Mouse (Mus musculus): Measurements from ENCODE around the gene Alkbh8. TPM values are rescaled to one million over a fixed set of nuclear protein-coding genes. Genes with fewer than 3 reads are reported as not detected.
"Not testable (repeated sequence)": the region's sequence is repeated elsewhere in the genome, so short reads cannot be mapped to it uniquely, and the experiment has no call there.

Alkbh8 gene
- 25.6 and 30.0 TPM in 2 replicates for polyA plus RNA-seq (2014; fragmentation: Nextera tagmentation; extraction: Ambion mirVana)

- Histone ChIP-seq H3K27ac (ENCODE audit: low read depth) (peak within 1 kb of the TSS; percentile 70), H3K4me2 (ENCODE audit: low read length) (peak within 1 kb of the TSS; percentile 59), H3K36me3 (ENCODE audit: control insufficient read depth, insufficient read depth, low read length) (peaks cover 15% of the 10 kb centered on the region), H3K27me3 (replicated peaks; ENCODE audit: control insufficient read depth, insufficient read depth, low read length) (no peaks in the 10 kb centered on the region), H3K9ac (ENCODE audit: low read length) (peak within 1 kb of the TSS; percentile 71), H3K9me3 (ENCODE audit: control insufficient read depth, low read length) (no peaks in the 10 kb centered on the region), H3K4me1 (replicated peaks; ENCODE audit: control insufficient read depth, insufficient read depth, low read length) (peaks cover 5% of the 10 kb centered on the region; the same call in 1 of the 2 replicates), H3K4me3 (ENCODE audit: low read depth, low read length) (peak within 1 kb of the TSS; percentile 85)
- ATAC-seq (replicated peaks; ENCODE audit: low FRiP score, low TSS enrichment, low read depth), result peak; percentile 97
- 8% methylated on average over 20 of the region's 20 CpGs for WGBS
- DNase-seq (ENCODE audit: low spot score), result peak; percentile 88
Observed at GRCm38 (mm10) chr9:3334962-3335767, at the start of gene Alkbh8. Gene Alkbh8, plus strand, starts transcription at chr9:3335140.

- no peaks in the 10 kb centered on the region for H3K4me1 ChIP-seq (replicated peaks; ENCODE audit: control insufficient read depth, insufficient read depth, low read length)
- H3K9ac ChIP-seq (ENCODE audit: low read length), result no peak overlapping the region
- ATAC-seq (replicated peaks; ENCODE audit: low FRiP score, low TSS enrichment, low read depth) (no peak), DNase-seq (ENCODE audit: low spot score) (no peak)
- H3K9me3 ChIP-seq (ENCODE audit: control insufficient read depth, low read length), result no peaks in the 10 kb centered on the region
- H3K27me3 ChIP-seq (replicated peaks; ENCODE audit: control insufficient read depth, insufficient read depth, low read length), result no peaks in the 10 kb centered on the region
- no peak overlapping the region for H3K27ac ChIP-seq (ENCODE audit: low read depth)
- no peak overlapping the region for H3K4me2 ChIP-seq (ENCODE audit: low read length)
- H3K36me3 ChIP-seq (ENCODE audit: control insufficient read depth, insufficient read depth, low read length), result no peaks in the 10 kb centered on the region
- no peak overlapping the region for H3K4me3 ChIP-seq (ENCODE audit: low read depth, low read length)
Observed at GRCm38 (mm10) chr9:3309292-3309836, 25.6 kb upstream of the Alkbh8 start.

- Histone ChIP-seq H3K36me3 (ENCODE audit: control insufficient read depth, insufficient read depth, low read length) (no peaks in the 10 kb centered on the region), H3K4me3 (ENCODE audit: low read depth, low read length) (no peak overlapping the region), H3K9ac (ENCODE audit: low read length) (no peak overlapping the region), H3K9me3 (ENCODE audit: control insufficient read depth, low read length) (no peaks in the 10 kb centered on the region), H3K27ac (ENCODE audit: low read depth) (no peak overlapping the region), H3K4me2 (ENCODE audit: low read length) (no peak overlapping the region), H3K4me1 (replicated peaks; ENCODE audit: control insufficient read depth, insufficient read depth, low read length) (no peaks in the 10 kb centered on the region), H3K27me3 (replicated peaks; ENCODE audit: control insufficient read depth, insufficient read depth, low read length) (no peaks in the 10 kb centered on the region)
- DNase-seq (ENCODE audit: low spot score) (no peak), ATAC-seq (replicated peaks; ENCODE audit: low FRiP score, low TSS enrichment, low read depth) (no peak; the same call in 1 of the 2 replicates)
- 83% methylated on average over 2 of the region's 2 CpGs for WGBS
Observed at GRCm38 (mm10) chr9:3310016-3310415, 24.9 kb upstream of the Alkbh8 start.

- not testable (repeated sequence) for H3K27ac ChIP-seq (ENCODE audit: low read depth); H3K36me3 ChIP-seq (ENCODE audit: control insufficient read depth, insufficient read depth, low read length); DNase-seq (ENCODE audit: low spot score); H3K4me1 ChIP-seq (replicated peaks; ENCODE audit: control insufficient read depth, insufficient read depth, low read length); H3K27me3 ChIP-seq (replicated peaks; ENCODE audit: control insufficient read depth, insufficient read depth, low read length); H3K9me3 ChIP-seq (ENCODE audit: control insufficient read depth, low read length); H3K9ac ChIP-seq (ENCODE audit: low read length); H3K4me2 ChIP-seq (ENCODE audit: low read length); H3K4me3 ChIP-seq (ENCODE audit: low read depth, low read length)
- peak; percentile 66; the same call in 1 of the 2 replicates for ATAC-seq (replicated peaks; ENCODE audit: low FRiP score, low TSS enrichment, low read depth)
- 46% methylated on average over 9 of the region's 9 CpGs for WGBS
Observed at GRCm38 (mm10) chr9:3327342-3328053, 7.4 kb upstream of the Alkbh8 start.

- WGBS, result 37% methylated on average over 3 of the region's 3 CpGs
- DNase-seq (ENCODE audit: low spot score) (no peak), ATAC-seq (replicated peaks; ENCODE audit: low FRiP score, low TSS enrichment, low read depth) (peak; percentile 64)
- Histone ChIP-seq H3K27me3 (replicated peaks; ENCODE audit: control insufficient read depth, insufficient read depth, low read length) (no peaks in the 10 kb centered on the region), H3K27ac (ENCODE audit: low read depth) (no peak overlapping the region), H3K4me2 (ENCODE audit: low read length) (no peak overlapping the region), H3K36me3 (ENCODE audit: control insufficient read depth, insufficient read depth, low read length) (no peaks in the 10 kb centered on the region), H3K4me3 (ENCODE audit: low read depth, low read length) (no peak overlapping the region), H3K9me3 (ENCODE audit: control insufficient read depth, low read length) (no peaks in the 10 kb centered on the region), H3K4me1 (replicated peaks; ENCODE audit: control insufficient read depth, insufficient read depth, low read length) (no peaks in the 10 kb centered on the region), H3K9ac (ENCODE audit: low read length) (no peak overlapping the region)
Observed at GRCm38 (mm10) chr9:3328054-3328595, 6.8 kb upstream of the Alkbh8 start.

GRCm38 (mm10) chr9:3330319-3330718, 4.6 kb upstream of the Alkbh8 start:
- H3K4me3 ChIP-seq (ENCODE audit: low read depth, low read length), result no peak overlapping the region
- H3K27me3 ChIP-seq (replicated peaks; ENCODE audit: control insufficient read depth, insufficient read depth, low read length), result no peaks in the 10 kb centered on the region
- DNase-seq (ENCODE audit: low spot score) (no peak), ATAC-seq (replicated peaks; ENCODE audit: low FRiP score, low TSS enrichment, low read depth) (no peak)
- no peaks in the 10 kb centered on the region for H3K9me3 ChIP-seq (ENCODE audit: control insufficient read depth, low read length)
- no peak overlapping the region for H3K27ac ChIP-seq (ENCODE audit: low read depth)
- H3K9ac ChIP-seq (ENCODE audit: low read length), result no peak overlapping the region
- no peaks in the 10 kb centered on the region for H3K36me3 ChIP-seq (ENCODE audit: control insufficient read depth, insufficient read depth, low read length)
- no peaks in the 10 kb centered on the region for H3K4me1 ChIP-seq (replicated peaks; ENCODE audit: control insufficient read depth, insufficient read depth, low read length)
- H3K4me2 ChIP-seq (ENCODE audit: low read length), result no peak overlapping the region

GRCm38 (mm10) chr9:3330737-3331384, 4.1 kb upstream of the Alkbh8 start:
- Histone ChIP-seq H3K36me3 (ENCODE audit: control insufficient read depth, insufficient read depth, low read length) (no peaks in the 10 kb centered on the region), H3K4me1 (replicated peaks; ENCODE audit: control insufficient read depth, insufficient read depth, low read length) (no peaks in the 10 kb centered on the region), H3K9me3 (ENCODE audit: control insufficient read depth, low read length) (no peaks in the 10 kb centered on the region), H3K9ac (ENCODE audit: low read length) (no peak overlapping the region), H3K27me3 (replicated peaks; ENCODE audit: control insufficient read depth, insufficient read depth, low read length) (no peaks in the 10 kb centered on the region), H3K4me2 (ENCODE audit: low read length) (no peak overlapping the region), H3K4me3 (ENCODE audit: low read depth, low read length) (no peak overlapping the region), H3K27ac (ENCODE audit: low read depth) (no peak overlapping the region)
- DNase-seq (ENCODE audit: low spot score), result no peak
- no peak for ATAC-seq (replicated peaks; ENCODE audit: low FRiP score, low TSS enrichment, low read depth)
- WGBS, result 75% methylated on average over 3 of the region's 3 CpGs

GRCm38 (mm10) chr9:3336661-3337060, 1.7 kb downstream of the Alkbh8 start:
- 87% methylated on average over 3 of the region's 3 CpGs for WGBS

More at GRCm38 (mm10) chr9:3336661-3337060, 1.7 kb downstream of the Alkbh8 start:
- peaks cover 25% of the 10 kb centered on the region for H3K36me3 ChIP-seq (ENCODE audit: control insufficient read depth, insufficient read depth, low read length)
- no peak overlapping the region for H3K9ac ChIP-seq (ENCODE audit: low read length)
- no peak overlapping the region for H3K27ac ChIP-seq (ENCODE audit: low read depth)
- no peaks in the 10 kb centered on the region for H3K9me3 ChIP-seq (ENCODE audit: control insufficient read depth, low read length)
- H3K4me1 ChIP-seq (replicated peaks; ENCODE audit: control insufficient read depth, insufficient read depth, low read length), result peaks cover 5% of the 10 kb centered on the region; the same call in 1 of the 2 replicates
- no peak overlapping the region for H3K4me3 ChIP-seq (ENCODE audit: low read depth, low read length)
- DNase-seq (ENCODE audit: low spot score) (no peak), ATAC-seq (replicated peaks; ENCODE audit: low FRiP score, low TSS enrichment, low read depth) (no peak)
- H3K27me3 ChIP-seq (replicated peaks; ENCODE audit: control insufficient read depth, insufficient read depth, low read length), result no peaks in the 10 kb centered on the region
- H3K4me2 ChIP-seq (ENCODE audit: low read length), result no peak overlapping the region; the same call in 1 of the 2 replicates
